Mouse (Mus musculus) embryonic stem cell, embryonic (primary cell): ENCODE results near the gene Usp28.

ENCODE experiments used
- CTCF ChIA-PET, 4 experiments: fragments of 300-600 bp in 2 of 4; fragments of 350-600 bp in 2 of 4; sonication (Branson Sonifier 250); formaldehyde crosslinking; loops; one replicate each; lab custom pipeline; 2022; ENCODE audit warnings: inconsistent platforms in 2 of 4; lab: Charles Lee
- POLR2A ChIA-PET, 4 experiments: fragments of 300-600 bp in 2 of 4; fragments of 350-600 bp in 2 of 4; sonication (Branson Sonifier 250); formaldehyde crosslinking; loops; one replicate each; lab custom pipeline; 2022; ENCODE audit warnings: antibody characterized with exemption in 4 of 4, inconsistent platforms in 1 of 4; lab: Charles Lee

The Usp28 gene

GRCm38 (mm10) chr9:48987201-48988101 lies 2.3 kb downstream of the Usp28 start:
- ChIA-PET CTCF (interaction anchor here in 2 of 4 experiments (0.7 to 1.1 kb wide), 6 partner anchors 9 to 127 kb away, joined by 3 to 6 read pairs (median 4); no protein-coding TSS in a partner anchor), POLR2A (interaction anchor here in 3 of 4 experiments (0.5 to 8.6 kb wide), 24 partner anchors 8 to 1508 kb away, joined by 3 to 67 read pairs (median 4); partner anchors contain the start of genes Zw10 (in 2 of the 3), Gm5617 (in 1 of the 3), Rbm7 (in 1 of the 3) and Ttc12 (in 1 of the 3))

- CTCF ChIA-PET: interaction anchor here in 3 of 4 experiments (0.6 to 1.8 kb wide), 6 partner anchors 19 to 346 kb away, joined by 3 to 7 read pairs (median 4); no protein-coding TSS in a partner anchor
- POLR2A ChIA-PET: interaction anchor here in 3 of 4 experiments (0.6 to 8.6 kb wide), 35 partner anchors 8 to 395 kb away, joined by 3 to 67 read pairs (median 4); partner anchors contain the start of gene Zw10 (in 1 of the 3)
These were observed 6.5 kb downstream of the Usp28 start for GRCm38 (mm10) chr9:48991671-48992070.

GRCm38 (mm10) chr9:48994779-48995178 lies 9.6 kb downstream of the Usp28 start:
- ChIA-PET POLR2A (interaction anchor here in 2 of 4 experiments (0.7 to 8.6 kb wide), 8 partner anchors 8 to 58 kb away, joined by 3 to 67 read pairs (median 6); partner anchors contain the start of gene Usp28 (in 1 of the 2)), CTCF (interaction anchor here in 2 of 4 experiments (1.0 to 1.2 kb wide), 2 partner anchors 12 to 57 kb away, joined by 3 to 4 read pairs; no protein-coding TSS in a partner anchor)

- CTCF ChIA-PET: interaction anchor here (0.6 to 1.3 kb wide), 8 partner anchors 9 to 173 kb away, joined by 3 to 6 read pairs (median 3); partner anchors contain the start of gene Usp28 (in 1 of the 4)
- POLR2A ChIA-PET: interaction anchor here in 2 of 4 experiments (0.6 to 2.4 kb wide), 6 partner anchors 8 to 60 kb away, joined by 3 to 12 read pairs (median 4); partner anchors contain the start of gene Zw10 (in 1 of the 2)
These were observed 10.6 kb downstream of the Usp28 start for GRCm38 (mm10) chr9:48995735-48996134.

- ChIA-PET CTCF (interaction anchor here in 2 of 4 experiments (0.5 to 1.4 kb wide), 5 partner anchors 10 to 48 kb away, joined by 3 to 10 read pairs (median 3); no protein-coding TSS in a partner anchor), POLR2A (interaction anchor here in 2 of 4 experiments (0.6 to 5.5 kb wide), 17 partner anchors 8 to 1676 kb away, joined by 3 to 25 read pairs (median 6); partner anchors contain the start of genes Tmprss5 (in 1 of the 2) and Usp28 (in 1 of the 2))
These were observed 14.1 kb downstream of the Usp28 start for GRCm38 (mm10) chr9:48999256-48999655.

- ChIA-PET POLR2A (interaction anchor here in 2 of 4 experiments (0.6 to 2.9 kb wide), 8 partner anchors 8 to 54 kb away, joined by 3 to 7 read pairs (median 4); no protein-coding TSS in a partner anchor), CTCF (no interaction called here)
These were observed 30.6 kb downstream of the Usp28 start for GRCm38 (mm10) chr9:49015824-49016223.

GRCm38 (mm10) chr9:49021289-49021688 lies 36.1 kb downstream of the Usp28 start:
- ChIA-PET POLR2A (interaction anchor here in 2 of 4 experiments (0.9 to 1.3 kb wide), 5 partner anchors 8 to 32 kb away, joined by 3 to 4 read pairs (median 3); no protein-coding TSS in a partner anchor), CTCF (interaction anchor here in 2 of 4 experiments (0.5 to 0.6 kb wide), 2 partner anchors 218 to 557 kb away, joined by 3 to 4 read pairs; no protein-coding TSS in a partner anchor)

- POLR2A ChIA-PET: interaction anchor here (0.6 to 5.6 kb wide), 50 partner anchors 8 to 479 kb away, joined by 3 to 67 read pairs (median 4); partner anchors contain the start of genes Zw10 (in 3 of the 4), Ttc12 (in 2 of the 4), Usp28 (in 2 of the 4) and Tmprss5 (in 1 of the 4)
These were observed 38.8 kb downstream of the Usp28 start for GRCm38 (mm10) chr9:49023956-49024355.

GRCm38 (mm10) chr9:49024529-49024928 lies 39.4 kb downstream of the Usp28 start:
- CTCF ChIA-PET: interaction anchor here (0.7 to 3.1 kb wide), 8 partner anchors 27 to 464 kb away, joined by 3 to 12 read pairs (median 4); partner anchors contain the start of gene Tmprss5 (in 1 of the 4)
- POLR2A ChIA-PET: interaction anchor here (0.6 to 5.6 kb wide), 48 partner anchors 9 to 462 kb away, joined by 3 to 67 read pairs (median 4); partner anchors contain the start of genes Zw10 (in 3 of the 4), Ttc12 (in 2 of the 4), Usp28 (in 2 of the 4) and Tmprss5 (in 1 of the 4)

More at GRCm38 (mm10) chr9:49023956-49024355, 38.8 kb downstream of the Usp28 start:
- CTCF ChIA-PET: interaction anchor here (0.7 to 3.1 kb wide), 10 partner anchors 10 to 465 kb away, joined by 3 to 12 read pairs (median 4); partner anchors contain the start of gene Tmprss5 (in 1 of the 4)

GRCm38 (mm10) chr9:49034764-49035163 lies 49.6 kb downstream of the Usp28 start:
- CTCF ChIA-PET: no interaction called here
- POLR2A ChIA-PET: no interaction called here

GRCm38 (mm10) chr9:49050901-49051300 lies 65.7 kb downstream of the Usp28 start:
- ChIA-PET CTCF (interaction anchor here in 3 of 4 experiments (0.6 to 2.0 kb wide), 21 partner anchors 8 to 438 kb away, joined by 3 to 12 read pairs (median 4); partner anchors contain the start of gene Ttc12 (in 1 of the 3)), POLR2A (interaction anchor here in 3 of 4 experiments (0.6 to 4.8 kb wide), 13 partner anchors 8 to 417 kb away, joined by 3 to 49 read pairs (median 4); no protein-coding TSS in a partner anchor)

GRCm38 (mm10) chr9:49051349-49051748 lies 66.2 kb downstream of the Usp28 start:
- ChIA-PET POLR2A (interaction anchor here in 3 of 4 experiments (0.8 to 4.8 kb wide), 14 partner anchors 8 to 64 kb away, joined by 3 to 49 read pairs (median 4); no protein-coding TSS in a partner anchor), CTCF (interaction anchor here (0.5 to 2.0 kb wide), 34 partner anchors 9 to 437 kb away, joined by 3 to 12 read pairs (median 4); partner anchors contain the start of genes Tmprss5 (in 1 of the 4) and Ttc12 (in 1 of the 4))

- POLR2A ChIA-PET: interaction anchor here in 2 of 4 experiments (0.8 to 4.9 kb wide), 21 partner anchors 9 to 435 kb away, joined by 3 to 50 read pairs (median 5); partner anchors contain the start of gene Usp28 (in 1 of the 2)
- CTCF ChIA-PET: interaction anchor here in 2 of 4 experiments (1.1 to 1.8 kb wide), 2 partner anchors 432 to 435 kb away, joined by 4 read pairs; partner anchors contain the start of gene Ttc12 (in 1 of the 2)
These were observed 68.9 kb downstream of the Usp28 start for GRCm38 (mm10) chr9:49054028-49054427.

- CTCF ChIA-PET: interaction anchor here in 2 of 4 experiments (0.6 to 1.3 kb wide), 3 partner anchors 26 to 634 kb away, joined by 3 to 4 read pairs (median 3); partner anchors contain the start of gene Tmprss5 (in 1 of the 2)
- POLR2A ChIA-PET: interaction anchor here in 3 of 4 experiments (0.6 to 4.9 kb wide), 28 partner anchors 10 to 430 kb away, joined by 3 to 50 read pairs (median 4); partner anchors contain the start of gene Ttc12 (in 1 of the 3)
These were observed 70.4 kb downstream of the Usp28 start, which contains the start of gene Zw10 for GRCm38 (mm10) chr9:49055333-49056205. Zw10 (plus strand) TSS chr9:49055613.

GRCm38 (mm10) chr9:49076847-49077246 lies 91.7 kb downstream of the Usp28 start:
- ChIA-PET POLR2A (no interaction called here), CTCF (interaction anchor here in 2 of 4 experiments (0.6 to 0.7 kb wide), 2 partner anchors 20 to 37 kb away, joined by 3 to 6 read pairs; no protein-coding TSS in a partner anchor)
